Mouse (Mus musculus) liver, postnatal 0 days (tissue): ENCODE data around the gene Itpr1.
A peak's percentile ranks its signal among the peaks of the same experiment; 100 is the strongest.

ENCODE experiments used
- CTCF ChIP-seq: sonication (generic); IDR thresholded peaks from 2 replicates; pipeline ENCODE4 v1.5.1; 2016; ENCODE audit warnings: antibody characterized with exemption, low read depth
- EP300 ChIP-seq: IDR thresholded peaks from 2 replicates; pipeline ENCODE4 v1.6.1; 2016; ENCODE audit warnings: antibody characterized with exemption, low read depth, mild to moderate bottlenecking

DNA sequence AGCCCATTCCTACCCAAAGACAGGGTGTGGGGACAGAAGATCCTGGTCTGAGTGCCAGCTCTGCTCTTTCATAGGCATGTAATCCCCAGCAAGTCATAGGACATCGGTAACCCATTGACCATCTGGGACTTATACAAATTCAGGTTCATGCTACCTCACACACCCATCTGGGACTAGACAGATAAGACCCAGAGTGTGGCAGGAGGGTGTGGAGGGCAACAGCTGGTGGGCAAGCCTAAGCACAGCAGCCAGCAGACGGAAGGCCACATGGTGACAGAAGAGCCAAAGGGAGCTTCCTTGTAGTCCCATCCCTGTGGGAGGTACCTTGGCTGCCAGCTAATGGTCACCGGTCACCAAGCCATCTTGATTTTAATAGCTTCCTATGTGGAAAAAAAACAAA, 316.3 kb downstream of the Itpr1 start:
- TF ChIP-seq CTCF (no peak), EP300 (peak; percentile 89)
